Mouse (Mus musculus) left cerebral cortex, adult 18-20 months (tissue): ENCODE results near the gene Rbbp8nl. TPM values are rescaled to one million over a fixed set of nuclear protein-coding genes. Genes with fewer than 3 reads are reported as not detected.
"Not testable (repeated sequence)": the region's sequence is repeated elsewhere in the genome, so short reads cannot be mapped to it uniquely, and the experiment has no call there.

ENCODE experiments used
- DNase-seq, 2 experiments: peaks; one replicate each; pipeline ENCODE4 v3.0.0; 2021 to 2022; ENCODE audit warnings: low spot score in 2 of 2, mixed read lengths in 1 of 2
- total RNA-seq, 2 experiments: library from RNA; stranded (reverse); gene quantifications; 2 replicates each; pipeline ENCODE4 v1.2.3; 2021

Rbbp8nl gene
- total RNA-seq, 2 experiments from 2014 or later, result not detected

DNA sequence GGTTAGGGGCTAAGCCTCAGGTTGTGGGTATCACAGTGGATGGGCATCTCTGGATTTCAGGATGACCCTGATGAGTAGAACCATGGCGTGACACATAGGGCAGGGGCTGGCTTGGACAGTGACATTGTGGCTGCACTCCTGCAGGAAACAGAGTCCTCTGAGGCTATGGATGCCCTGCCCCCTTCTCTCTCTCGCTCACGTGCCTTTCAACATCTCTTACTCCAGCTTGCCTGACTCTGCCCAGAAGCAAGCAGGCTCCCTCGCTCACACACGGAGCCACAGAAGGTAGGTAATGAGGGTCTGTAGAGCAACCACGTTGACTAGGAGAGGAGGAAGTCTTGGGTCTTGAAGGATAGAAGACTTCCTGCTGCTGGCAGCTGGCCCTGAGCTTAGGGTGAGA is 824 bp upstream of the Rbbp8nl start:
- no peak for DNase-seq

- DNase-seq, result no peak
These were observed 713 bp downstream of the Rbbp8nl start for GRCm38 (mm10) chr2:180288966-180289365.

GRCm38 (mm10) chr2:180279321-180279720 is 10.4 kb downstream of the Rbbp8nl start:
- DNase-seq, result no peak

- no peak for DNase-seq
These were observed 11.8 kb downstream of the Rbbp8nl start for GRCm38 (mm10) chr2:180277773-180278320.

GRCm38 (mm10) chr2:180276851-180277259 is 12.8 kb downstream of the Rbbp8nl start:
- DNase-seq, result no peak

DNA sequence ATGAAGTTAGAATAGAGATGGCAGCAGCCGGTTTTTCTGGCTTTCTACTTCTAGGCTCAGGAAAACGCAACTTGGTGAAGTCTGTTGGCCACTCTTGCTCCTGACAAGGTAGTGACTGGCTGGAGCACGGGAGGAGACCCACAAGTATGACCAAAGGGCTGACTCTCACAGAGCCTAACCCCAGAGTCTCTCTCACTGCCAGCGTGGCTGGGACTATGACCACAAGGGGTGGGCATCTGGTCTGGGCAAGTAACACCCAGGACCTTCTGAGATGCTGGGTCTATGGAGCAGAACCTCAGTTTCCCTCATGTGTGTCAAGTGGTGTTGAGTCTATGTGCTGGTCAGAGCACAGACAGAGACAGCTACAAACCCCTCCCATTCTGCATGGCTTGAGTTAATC is 13.3 kb downstream of the Rbbp8nl start:
- no peak for DNase-seq

DNA sequence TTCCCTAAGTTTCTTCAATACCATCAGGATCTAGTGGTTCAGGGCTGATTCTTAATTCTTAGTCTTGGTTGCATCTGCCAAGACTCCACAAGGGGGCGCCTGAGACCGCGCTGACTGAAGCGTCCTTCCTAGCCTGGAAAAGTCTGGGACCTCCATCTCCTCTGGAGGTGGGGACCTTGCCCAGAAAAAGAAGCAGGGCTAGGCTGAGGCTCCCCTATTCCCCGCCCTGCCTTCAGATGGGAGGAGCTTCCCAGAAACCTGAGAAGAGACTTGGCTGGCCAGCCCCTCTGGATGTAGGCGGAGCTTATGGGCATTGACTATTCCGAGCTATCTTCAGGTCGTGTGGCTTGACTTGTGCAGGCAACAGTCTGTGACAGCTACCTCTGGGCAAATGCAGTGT is 13.8 kb downstream of the Rbbp8nl start:
- DNase-seq, result peak; percentile 78 to 80

DNA sequence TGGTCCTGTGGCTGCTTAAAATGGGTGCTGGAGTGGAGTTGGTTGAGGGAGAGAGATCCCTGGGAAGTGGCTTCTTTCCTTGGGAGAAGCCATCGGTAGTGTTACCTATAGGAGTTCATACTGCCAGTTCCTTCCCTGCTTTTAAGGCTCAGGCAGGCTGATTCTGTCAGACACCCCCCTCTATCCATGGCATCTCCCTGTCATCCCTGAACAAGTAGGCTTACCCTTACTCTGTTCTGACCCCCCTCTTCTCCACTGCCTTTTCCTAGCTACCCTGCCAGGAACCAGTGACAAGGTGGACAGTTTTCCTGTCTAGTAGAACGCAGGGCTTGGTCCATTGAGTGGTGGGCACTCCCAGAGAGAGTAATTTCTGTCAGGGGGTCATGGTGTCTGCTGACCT is 15.2 kb downstream of the Rbbp8nl start:
- DNase-seq, result no peak

DNA sequence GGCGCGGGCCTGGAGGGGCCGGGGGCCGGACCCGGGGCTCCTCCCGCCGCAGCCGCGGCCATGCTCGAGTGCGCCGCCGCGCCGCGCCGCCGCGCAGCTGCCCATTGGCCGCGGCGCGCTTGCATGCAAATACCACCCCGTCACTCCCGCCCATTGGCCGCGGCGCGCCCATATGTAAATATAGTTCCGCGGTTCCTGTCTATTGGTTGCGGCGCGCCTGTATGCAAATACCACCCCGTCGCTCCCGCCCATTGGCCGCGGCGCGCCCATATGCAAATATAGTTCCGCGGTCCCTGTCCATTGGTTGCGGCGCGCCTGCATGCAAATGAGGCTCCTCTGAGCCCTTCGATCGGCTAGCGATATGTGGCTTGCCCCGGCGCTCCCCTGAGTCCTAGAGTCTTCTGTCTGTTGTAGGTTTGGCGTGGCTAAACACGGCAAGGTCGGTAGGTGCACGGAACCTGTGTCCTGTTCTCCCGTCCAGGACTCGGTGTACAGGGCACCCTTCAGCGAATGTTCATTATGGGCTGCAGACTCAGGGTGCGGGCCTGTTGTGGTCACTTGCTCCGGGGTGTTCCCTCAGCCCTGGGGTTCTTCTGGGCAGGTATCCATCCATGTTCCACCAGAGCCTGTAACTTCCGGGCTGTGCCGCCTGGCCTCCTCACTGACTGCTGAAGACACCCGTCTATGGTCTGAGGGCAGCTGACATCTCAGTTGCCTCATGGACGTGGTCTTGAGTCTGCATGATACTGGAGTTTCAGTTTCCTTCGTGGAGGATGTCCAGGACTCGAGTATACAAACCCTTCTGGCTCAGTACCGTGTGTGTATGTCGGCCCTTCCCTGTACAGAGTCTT is 16.1 kb downstream of the Rbbp8nl start, which contains the start of gene Cables2:
TSS of gene Cables2 (minus strand) at position 103 of the 851 bp plus-strand sequence.
- peak; percentile 85 to 93 for DNase-seq

DNA sequence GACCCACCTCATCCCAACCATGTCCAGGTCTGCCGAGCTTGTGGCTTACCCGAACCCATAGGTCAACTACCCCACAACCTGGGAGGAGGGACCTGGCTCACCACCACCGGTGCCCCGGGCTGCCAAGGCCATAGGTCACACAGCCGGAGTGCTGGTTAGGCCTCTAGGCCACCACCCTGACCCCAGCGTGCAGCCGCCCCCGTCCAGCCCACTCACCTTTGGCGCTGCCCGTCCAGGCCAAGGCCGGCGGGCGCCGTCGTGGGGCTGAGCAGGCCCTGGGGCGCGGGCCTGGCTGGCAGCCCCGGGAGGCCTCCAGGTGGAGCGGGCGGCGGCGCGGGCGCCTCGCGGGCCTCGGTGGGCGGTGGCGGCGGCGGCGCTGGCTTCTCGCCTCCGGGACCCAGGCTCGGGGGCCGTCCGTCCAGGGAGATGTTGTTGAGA is 16.8 kb downstream of the Rbbp8nl start:
- no peak for DNase-seq

- DNase-seq, result no peak
These were observed 17.8 kb downstream of the Rbbp8nl start for GRCm38 (mm10) chr2:180271804-180272395.

DNA sequence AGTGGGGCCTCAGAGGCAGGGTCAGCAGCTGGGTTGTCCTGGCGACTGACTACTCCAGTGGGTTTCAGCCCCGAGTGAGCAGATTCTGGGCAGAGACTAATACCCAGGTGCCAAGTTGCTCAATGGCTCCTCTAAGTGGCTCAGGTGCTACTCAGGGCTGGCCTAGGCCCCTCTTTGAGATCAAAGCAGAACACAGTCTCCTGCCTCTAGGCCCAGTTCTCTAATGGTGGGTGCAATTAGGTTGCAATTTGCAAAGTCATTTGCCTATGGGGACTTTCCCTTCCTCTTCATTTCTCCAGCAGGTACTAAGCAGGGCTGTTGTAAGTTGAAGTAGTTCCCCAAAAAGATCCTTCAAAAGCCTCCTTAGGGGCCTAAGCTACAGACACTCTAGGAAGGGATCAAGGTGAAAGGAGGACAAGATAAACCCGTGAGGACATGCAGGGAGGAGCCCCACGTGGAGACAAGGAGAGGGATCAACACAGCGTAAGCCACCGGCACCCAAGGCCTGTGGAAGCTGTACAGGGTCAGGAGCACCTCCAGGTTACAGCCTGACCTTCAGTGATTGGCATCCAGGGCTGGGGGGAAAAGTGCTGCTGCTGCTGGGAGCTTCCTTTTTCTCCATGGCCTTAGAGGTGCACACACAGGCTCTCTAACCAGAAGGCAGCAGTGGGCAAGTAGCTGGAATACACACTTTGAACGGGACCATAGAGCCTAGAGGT is 19.0 kb downstream of the Rbbp8nl start:
- no peak for DNase-seq

- no peak for DNase-seq
These were observed 20.4 kb downstream of the Rbbp8nl start for GRCm38 (mm10) chr2:180269329-180269728.

DNA sequence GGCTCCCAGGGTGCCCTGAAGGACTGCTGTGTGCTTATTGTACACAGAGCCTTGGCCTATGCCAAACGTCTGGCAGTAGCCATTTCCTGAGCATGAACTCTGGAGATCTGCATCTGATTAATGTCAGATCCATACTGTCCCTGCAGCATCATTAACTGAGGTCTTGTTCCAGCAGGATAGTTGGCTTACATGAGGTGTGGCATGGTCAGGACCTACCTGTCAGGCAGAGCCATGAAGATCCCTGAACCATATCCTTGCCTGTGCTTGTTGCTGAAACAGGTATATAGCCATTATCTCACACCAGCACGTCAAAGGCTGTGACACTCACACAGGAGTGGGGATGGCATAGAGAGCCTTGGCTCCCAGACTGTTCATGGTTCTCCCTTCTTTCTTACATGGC is 21.7 kb downstream of the Rbbp8nl start:
- DNase-seq, result no peak

DNA sequence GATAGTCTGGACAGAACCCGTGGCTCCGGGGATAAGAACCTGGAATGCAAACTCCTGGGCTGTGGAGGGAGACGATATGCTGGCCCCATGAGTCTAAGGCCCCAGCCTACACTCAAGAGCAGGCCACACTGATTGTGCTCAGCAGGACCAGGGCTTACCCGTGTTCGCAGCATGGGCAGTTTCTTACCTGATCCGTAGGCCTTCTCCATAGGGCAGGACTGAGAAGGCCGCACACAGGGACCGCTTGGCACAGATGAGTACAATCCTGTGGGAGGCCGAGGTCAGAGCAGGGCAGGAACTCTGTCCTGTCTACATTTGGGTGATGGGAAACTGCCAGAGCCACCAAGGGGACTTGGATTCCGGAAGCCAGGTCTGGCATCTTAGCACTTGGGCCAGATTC is 26.8 kb downstream of the Rbbp8nl start:
- DNase-seq, result no peak

GRCm38 (mm10) chr2:180262441-180262840 is 27.2 kb downstream of the Rbbp8nl start:
- no peak for DNase-seq

DNA sequence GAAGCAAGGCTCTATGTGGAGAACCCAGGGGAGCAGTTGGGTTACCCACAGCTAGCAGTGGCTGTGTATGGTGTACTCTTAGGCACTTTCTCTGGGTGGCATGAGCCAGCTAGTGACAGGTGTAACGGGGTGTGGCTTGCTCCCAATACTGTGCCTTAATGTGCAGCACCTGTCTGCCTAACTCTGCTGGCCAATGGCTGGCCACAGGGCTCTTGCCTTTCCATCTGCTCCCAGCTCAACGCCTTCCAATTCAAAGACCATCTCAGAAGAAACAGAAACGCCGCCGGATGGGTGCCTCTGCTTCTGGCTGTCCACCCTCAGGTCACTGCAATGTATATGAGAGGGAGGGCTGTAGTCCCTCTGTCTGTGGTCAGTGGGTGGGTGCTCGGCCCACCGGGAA is 27.8 kb downstream of the Rbbp8nl start:
- no peak for DNase-seq

- no peak for DNase-seq
These were observed 28.8 kb downstream of the Rbbp8nl start for GRCm38 (mm10) chr2:180260610-180261480.

DNA sequence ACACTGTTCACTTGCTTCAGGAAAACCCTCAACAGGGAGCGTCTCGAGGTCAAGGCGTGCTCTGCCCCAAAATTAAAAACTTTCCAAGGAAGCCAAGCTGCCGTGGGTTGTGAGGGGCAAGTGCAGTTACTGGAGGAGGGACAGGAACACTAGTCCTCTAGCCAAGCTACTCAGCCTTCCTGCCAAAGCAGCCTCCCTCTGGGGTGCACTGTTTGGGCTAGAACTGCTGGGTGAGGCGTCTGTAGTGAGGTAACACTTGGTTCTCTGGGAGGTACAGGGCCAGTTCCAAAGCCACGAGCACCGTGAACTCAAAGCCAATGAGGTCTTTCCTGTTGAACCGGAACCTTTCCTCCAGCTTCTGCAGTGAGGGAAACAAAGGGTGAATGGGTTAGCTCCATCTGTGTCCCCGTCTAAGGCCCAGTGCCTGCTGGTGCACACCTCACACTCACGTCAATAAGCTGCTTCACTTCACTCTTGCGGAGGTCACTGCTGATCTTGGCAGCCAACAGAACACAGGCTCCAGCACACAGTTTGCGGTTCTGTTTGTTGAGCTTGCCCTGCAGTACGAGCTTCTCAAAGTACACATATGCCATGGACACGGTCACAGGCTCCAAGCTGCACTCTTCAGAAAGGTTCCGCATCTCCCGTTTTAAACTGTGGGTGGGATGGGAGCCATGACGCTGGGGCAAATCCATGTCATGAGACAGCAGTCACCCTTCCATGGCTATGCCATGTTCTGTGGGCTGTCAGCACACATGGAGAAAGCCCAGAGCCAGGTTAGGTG is 29.7 kb downstream of the Rbbp8nl start:
- DNase-seq, result not testable (repeated sequence)
